Mouse (Mus musculus) olfactory bulb, adult 2 months (tissue): ENCODE results near the gene Gtpbp2. TPM values are rescaled to one million over a fixed set of nuclear protein-coding genes. Genes with fewer than 3 reads are reported as not detected.

Source experiments
- H3K27ac ChIP-seq: fragments of 200-500 bp; 2 replicates; pipeline ENCODE4 v1.5.1; 2012; ENCODE audit warnings: low read depth, low read length; ENCODE audit not compliant: insufficient read depth
- H3K4me1 ChIP-seq: fragments of 200-500 bp; 2 replicates; pipeline ENCODE4 v1.6.1; 2012; ENCODE audit warnings: low read length; ENCODE audit not compliant: control insufficient read depth, insufficient read depth
- H3K4me3 ChIP-seq: fragments of 200-500 bp; 2 replicates; pipeline ENCODE4 v1.5.1; 2012; ENCODE audit warnings: mild to moderate bottlenecking, low read depth, low read length, moderate library complexity; ENCODE audit not compliant: insufficient read depth
- CTCF ChIP-seq: fragments of 200-500 bp; IDR thresholded peaks from 2 replicates; pipeline ENCODE4 v1.5.1; 2012; ENCODE audit warnings: low read depth, mild to moderate bottlenecking, low read length, moderate library complexity; ENCODE audit not compliant: insufficient read depth
- POLR2A ChIP-seq: fragments of 200-500 bp; IDR thresholded peaks from 2 replicates; pipeline ENCODE4 v1.6.1; 2012; ENCODE audit warnings: mild to moderate bottlenecking, low read depth, low read length, moderate library complexity; ENCODE audit not compliant: insufficient read depth
- WGBS: fragments of 180-500 bp; shearing (Covaris S2); methylation state at CpG from one replicate; pipeline ENCODE4 v1.1.7; 2018; 5-methylcytosine and 5-hydroxymethylcytosine counted together
- polyA plus RNA-seq: library from polyadenylated mRNA; stranded (reverse); fragments of >200 nt; gene quantifications from 2 replicates; pipeline ENCODE4 v1.2.4, GENCODE M21; 2012; ENCODE audit warnings: low replicate concordance; ENCODE audit not compliant: missing spikeins, insufficient read depth, insufficient read length

The Gtpbp2 gene
- polyA plus RNA-seq, 1 experiment, result not detected

DNA sequence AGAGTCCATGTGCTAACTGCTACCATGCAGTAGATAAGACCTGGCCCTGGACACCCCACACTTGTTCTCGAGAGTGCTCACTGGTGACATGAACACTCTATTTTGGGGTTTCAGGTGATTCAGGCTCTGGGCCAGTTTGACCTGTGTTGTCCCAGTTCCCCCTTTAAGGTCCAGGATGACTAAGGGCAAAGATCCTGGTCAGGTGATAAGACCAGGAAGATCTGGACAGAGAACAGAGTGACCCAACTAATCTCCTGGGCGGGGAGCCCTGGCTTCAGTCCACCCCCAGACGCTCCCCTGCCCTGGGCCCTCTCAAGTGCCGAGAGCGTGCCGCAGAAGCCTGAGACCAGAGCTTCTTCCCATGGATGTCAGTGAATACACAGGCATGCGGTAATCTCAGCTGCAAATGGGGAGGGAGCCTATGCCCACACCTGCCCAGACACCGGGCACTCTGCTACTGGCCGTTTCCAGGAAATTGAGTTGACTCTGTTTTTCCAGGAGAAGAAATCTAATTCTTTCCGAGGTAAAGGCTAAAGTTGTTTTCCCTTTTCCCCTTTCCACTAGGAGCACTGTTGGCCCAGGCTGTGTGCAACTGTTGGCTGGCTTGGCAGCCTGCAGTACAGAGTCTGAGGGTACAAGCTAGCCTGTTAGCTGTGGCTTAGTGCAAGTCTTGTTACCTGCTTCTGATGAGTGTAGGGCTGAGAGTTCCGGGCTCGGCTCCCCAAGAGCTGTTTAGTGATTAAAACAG is 36.7 kb upstream of the Gtpbp2 start:
- no peak overlapping the region for H3K27ac ChIP-seq
- H3K4me3 ChIP-seq, result no peak overlapping the region
- H3K4me1 ChIP-seq, result peaks cover 5% of the 10 kb centered on the region; the same call in 1 of the 2 replicates
- no peak for TF ChIP-seq POLR2A
- no peak for TF ChIP-seq CTCF
- 89% methylated on average over 12 of the region's 12 CpGs for WGBS

DNA sequence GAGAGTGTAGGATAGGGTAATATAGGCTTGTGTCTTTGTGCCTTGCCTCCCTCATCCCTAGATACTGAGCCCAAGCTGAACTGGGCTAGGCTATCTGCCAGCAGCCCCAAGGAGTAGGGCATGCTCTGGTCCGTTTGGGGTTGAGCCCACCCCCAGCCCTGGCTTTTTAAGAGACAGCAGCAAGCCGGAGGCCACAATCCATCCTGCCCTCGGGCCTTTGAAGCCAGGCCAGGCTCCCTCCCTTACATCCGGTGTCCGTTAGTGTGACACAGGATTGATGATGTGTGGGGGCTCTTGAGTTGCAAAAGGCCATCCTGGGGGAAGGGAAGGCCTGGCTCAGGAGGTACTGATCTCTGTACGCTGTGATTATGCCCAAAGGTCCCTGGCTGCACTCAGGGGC is 34.2 kb upstream of the Gtpbp2 start:
- Histone ChIP-seq H3K4me1 (no peaks in the 10 kb centered on the region), H3K4me3 (no peak overlapping the region), H3K27ac (no peak overlapping the region)
- 77% methylated on average over 6 of the region's 6 CpGs for WGBS
- TF ChIP-seq CTCF (no peak), POLR2A (no peak)

DNA sequence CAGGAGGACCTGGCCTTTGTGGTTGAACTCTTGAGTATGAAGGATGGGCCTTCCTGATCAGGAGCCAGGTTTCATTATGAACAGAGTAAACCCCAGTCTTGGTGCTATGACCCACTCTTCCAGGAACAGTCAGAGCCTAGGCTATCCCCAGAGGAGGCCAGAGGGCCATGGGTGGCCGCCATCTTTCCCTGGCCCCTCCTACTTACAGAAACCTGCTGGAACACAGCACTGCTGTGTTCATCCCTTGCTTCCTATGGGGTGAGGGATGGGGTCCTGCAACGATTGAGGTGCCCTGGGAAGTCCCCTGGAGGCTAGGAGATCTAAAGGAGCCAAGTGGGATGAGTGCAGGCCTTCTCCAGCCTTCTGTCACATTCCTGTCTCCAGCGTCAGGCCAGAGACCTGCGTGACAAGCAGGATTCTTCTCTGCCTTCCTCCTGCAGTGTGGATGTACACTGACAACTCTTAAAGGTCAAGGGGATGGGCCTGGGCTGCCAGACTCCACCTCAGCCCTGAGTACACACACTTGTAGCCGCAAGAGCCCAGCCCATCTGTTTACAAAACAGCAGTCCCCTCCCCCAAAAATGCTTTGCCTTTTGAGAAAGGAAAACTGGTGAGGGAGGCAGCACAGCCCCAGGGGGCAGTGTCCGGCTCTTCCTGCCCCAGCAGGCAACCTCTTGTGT is 32.9 kb upstream of the Gtpbp2 start:
- 78% methylated on average over 6 of the region's 6 CpGs for WGBS
- Histone ChIP-seq H3K4me1 (no peaks in the 10 kb centered on the region), H3K4me3 (no peak overlapping the region), H3K27ac (no peak overlapping the region)
- TF ChIP-seq CTCF (no peak), POLR2A (no peak)

DNA sequence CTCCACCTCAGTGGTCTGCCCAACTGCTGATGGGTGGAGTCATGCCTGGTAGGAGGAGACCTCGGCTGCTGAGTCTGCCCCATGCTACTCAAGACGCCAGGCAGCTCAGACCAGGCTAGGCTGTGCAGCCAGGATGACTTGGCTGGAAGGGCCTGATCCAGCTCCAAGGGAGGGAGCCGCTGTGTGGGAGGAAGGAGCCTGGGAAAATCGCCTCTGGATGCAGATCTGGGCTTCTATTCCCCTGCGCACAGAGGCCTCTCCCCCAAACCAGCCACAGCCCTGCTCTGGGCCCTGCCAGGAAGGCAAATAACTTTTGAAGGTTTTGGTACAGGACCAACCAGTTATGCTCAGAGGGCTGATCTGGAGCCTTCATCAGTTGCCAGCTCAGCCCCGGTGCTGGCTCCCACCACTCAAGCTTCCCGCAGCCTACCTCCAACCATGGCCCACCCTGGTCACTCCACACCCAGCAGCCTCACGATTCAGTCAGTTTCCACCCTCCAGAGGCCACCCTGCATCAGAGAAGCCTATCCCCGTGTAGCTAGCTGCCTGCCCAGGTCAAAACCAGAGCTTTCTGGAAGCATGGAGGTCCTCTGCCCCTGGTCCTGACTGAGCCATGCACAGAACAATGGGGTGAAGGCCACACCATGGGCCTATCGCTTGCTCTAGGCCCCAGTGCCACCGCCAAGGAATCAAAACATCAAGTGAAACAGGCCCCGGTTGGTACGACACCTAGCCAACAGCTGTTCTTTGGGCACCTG is 30.9 kb upstream of the Gtpbp2 start:
- TF ChIP-seq POLR2A (no peak), CTCF (no peak)
- Histone ChIP-seq H3K27ac (peak overlapping the region; percentile 21; the same call in 1 of the 2 replicates), H3K4me3 (no peak overlapping the region), H3K4me1 (no peaks in the 10 kb centered on the region)
- 57% methylated on average over 13 of the region's 13 CpGs for WGBS

DNA sequence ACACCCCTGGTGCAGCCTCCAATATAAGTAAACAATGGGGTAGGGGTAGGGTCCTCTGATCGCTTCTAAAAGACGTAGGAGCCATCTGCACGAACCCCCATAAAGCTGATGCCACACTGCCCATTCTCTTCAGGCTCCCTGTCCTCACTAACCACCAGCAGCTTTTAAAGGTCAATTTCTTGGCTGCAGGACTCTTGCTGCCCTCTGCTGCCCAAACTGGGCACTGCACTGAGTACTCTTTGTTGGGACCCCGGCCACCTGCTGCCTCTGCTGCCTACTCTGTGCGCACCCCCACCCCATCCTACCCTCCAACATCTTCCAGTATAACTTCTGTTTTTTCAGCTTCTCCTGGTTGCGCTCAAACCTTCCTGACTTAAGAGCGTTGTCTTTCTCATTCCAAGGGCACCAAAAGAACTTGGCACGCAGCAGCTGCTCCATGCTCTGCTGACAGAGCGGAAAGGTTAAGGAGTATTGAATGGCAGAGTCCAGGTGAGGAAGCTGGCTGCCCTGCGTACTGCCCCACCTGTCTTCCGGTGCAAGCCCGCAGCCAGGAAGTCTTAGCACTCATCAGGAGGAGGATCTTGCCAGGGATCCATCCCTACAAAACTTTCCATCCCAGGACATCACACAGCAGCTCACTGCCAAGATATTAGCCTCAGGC is 28.6 kb upstream of the Gtpbp2 start:
- no peak for TF ChIP-seq POLR2A
- TF ChIP-seq CTCF, result peak; percentile 82
- Histone ChIP-seq H3K27ac (no peak overlapping the region), H3K4me1 (no peaks in the 10 kb centered on the region), H3K4me3 (no peak overlapping the region)
- 20% methylated on average over 12 of the region's 12 CpGs for WGBS

DNA sequence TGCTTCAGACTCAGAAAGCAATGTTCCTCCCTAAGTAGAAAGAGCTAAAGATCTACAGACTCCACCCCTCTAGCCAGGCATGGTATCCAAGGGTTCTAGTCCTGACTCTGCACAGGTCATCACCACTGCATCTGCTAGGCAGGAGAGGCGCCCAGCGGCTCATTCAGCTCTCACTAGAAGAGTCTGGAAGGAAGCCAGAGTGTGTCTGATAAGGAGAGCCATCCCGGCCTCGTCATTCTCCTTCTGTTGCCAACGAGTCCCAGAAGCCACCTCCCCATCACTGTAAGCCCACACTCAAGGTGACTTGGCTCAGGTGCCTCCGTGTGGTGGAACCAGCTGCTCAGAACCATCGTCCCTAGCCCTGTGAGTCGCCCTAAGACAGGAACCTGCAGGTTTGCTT is 28.0 kb upstream of the Gtpbp2 start:
- 74% methylated on average over 8 of the region's 8 CpGs for WGBS
- no peak overlapping the region for H3K4me3 ChIP-seq
- H3K4me1 ChIP-seq, result no peaks in the 10 kb centered on the region
- TF ChIP-seq POLR2A, result no peak
- no peak for TF ChIP-seq CTCF
- no peak overlapping the region for H3K27ac ChIP-seq

DNA sequence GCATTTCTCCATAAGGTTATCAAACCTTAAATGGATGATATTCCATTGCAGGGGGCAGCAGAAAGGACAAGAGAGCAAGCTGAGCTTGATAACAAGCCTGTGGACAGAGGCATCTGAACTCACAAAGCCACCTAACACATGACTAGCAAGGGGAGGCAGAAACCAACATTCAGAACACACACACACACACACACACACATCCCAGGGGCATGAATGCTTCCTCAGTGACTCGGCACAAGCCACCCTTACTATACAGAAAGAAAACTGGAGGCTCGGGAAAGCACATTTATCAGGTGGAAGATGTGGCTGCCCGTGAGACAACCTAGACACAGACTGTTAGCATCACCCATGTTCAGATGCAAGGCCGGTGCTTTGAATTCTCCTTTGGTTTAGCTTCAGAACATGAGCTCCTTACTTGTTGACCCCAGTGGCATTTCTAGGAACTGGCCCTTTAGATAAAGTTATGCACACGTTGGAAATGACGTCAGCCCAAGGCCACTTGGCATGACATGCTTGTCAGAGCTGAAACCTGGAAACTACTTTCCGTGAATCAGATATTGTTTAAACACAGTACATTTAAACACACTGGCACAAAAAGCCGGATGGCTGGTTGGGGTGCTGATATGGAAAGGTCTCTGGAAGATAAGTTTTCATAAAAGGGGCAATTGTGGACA is 22.1 kb upstream of the Gtpbp2 start:
- 80% methylated on average over 8 of the region's 8 CpGs for WGBS

DNA sequence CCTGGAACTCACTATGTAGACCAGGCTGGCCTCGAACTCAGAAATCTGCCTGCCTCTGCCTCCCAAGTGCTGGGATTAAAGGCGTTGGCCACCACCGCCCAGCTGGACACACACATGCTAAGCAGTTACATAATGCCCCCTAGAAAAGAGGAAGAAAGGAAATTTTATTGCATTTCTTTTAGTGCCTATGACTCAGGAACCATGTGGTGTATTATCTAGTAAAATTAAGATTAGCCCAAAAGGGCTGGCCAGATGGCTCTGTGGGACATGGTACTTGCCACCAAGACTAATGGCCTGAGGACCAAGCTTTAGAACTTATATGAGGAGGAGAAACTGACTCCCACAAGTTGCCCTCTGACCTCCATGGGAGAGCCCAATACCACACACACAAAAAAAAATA is 21.0 kb upstream of the Gtpbp2 start:
- 94% methylated on average over 3 of the region's 3 CpGs for WGBS
- peaks cover 10% of the 10 kb centered on the region for H3K4me1 ChIP-seq

More for the DNA sequence above, 22.1 kb upstream of the Gtpbp2 start:
- Histone ChIP-seq H3K4me3 (no peak overlapping the region), H3K27ac (no peak overlapping the region), H3K4me1 (peaks cover 8% of the 10 kb centered on the region)
- TF ChIP-seq POLR2A (no peak), CTCF (no peak)

More for the DNA sequence above, 21.0 kb upstream of the Gtpbp2 start:
- TF ChIP-seq POLR2A, result no peak
- no peak for TF ChIP-seq CTCF
- Histone ChIP-seq H3K4me3 (no peak overlapping the region), H3K27ac (no peak overlapping the region)
